Mouse (Mus musculus) lung, adult 2 months (tissue): ENCODE measurements around the gene Crp. TPM values are rescaled to one million over a fixed set of nuclear protein-coding genes. Genes with fewer than 3 reads are reported as not detected.

Experiments used
- DNase-seq: peaks from one replicate; pipeline ENCODE4 v3.0.0; 2022
- H3K4me1 ChIP-seq: fragments of 200-500 bp; 2 replicates; pipeline ENCODE4 v1.6.1; 2011; ENCODE audit warnings: low read length; ENCODE audit not compliant: control insufficient read depth, insufficient read depth
- H3K4me3 ChIP-seq: fragments of 200-500 bp; replicated peaks from 2 replicates; pipeline ENCODE3; 2011; ENCODE audit warnings: low read depth, mild to moderate bottlenecking, control low read depth, low read length; ENCODE audit errors: extremely low read depth
- CTCF ChIP-seq: fragments of 200-500 bp; IDR thresholded peaks from 2 replicates; pipeline ENCODE4 v1.5.1; 2011; ENCODE audit warnings: mild to moderate bottlenecking, low read length, control low read depth; ENCODE audit not compliant: insufficient read depth
- POLR2A ChIP-seq: fragments of 200-500 bp; IDR thresholded peaks from 2 replicates; pipeline ENCODE4 v1.6.1; 2011; ENCODE audit warnings: low read depth, mild to moderate bottlenecking, control low read depth, low read length, borderline replicate concordance; ENCODE audit errors: extremely low read depth
- WGBS: fragments of 180-500 bp; shearing (Covaris S2); methylation state at CpG from one replicate; pipeline ENCODE4 v1.1.7; 2018; 5-methylcytosine and 5-hydroxymethylcytosine counted together
- polyA plus RNA-seq: library from polyadenylated mRNA; depleted of rRNA; stranded (reverse); fragments of >200 nt; gene quantifications from 2 replicates; pipeline ENCODE4 v1.2.3, GENCODE M21; 2012

Gene Crp
- polyA plus RNA-seq, 1 experiment = not detected

GRCm38 (mm10) chr1:172667597-172667996 lies 30.3 kb upstream of the Crp start:
- TF ChIP-seq POLR2A = no peak
- TF ChIP-seq CTCF = no peak
- 73% methylated on average over 6 of the region's 6 CpGs for WGBS
- DNase-seq = no peak

GRCm38 (mm10) chr1:172670716-172671115 lies 27.1 kb upstream of the Crp start:
- no peak for TF ChIP-seq POLR2A
- no peak for TF ChIP-seq CTCF
- no peak for DNase-seq
- WGBS = 80% methylated on average over 1 of the region's 1 CpGs
- H3K4me3 ChIP-seq = no peak overlapping the region
- no peaks in the 10 kb centered on the region for H3K4me1 ChIP-seq

More at GRCm38 (mm10) chr1:172667597-172667996, 30.3 kb upstream of the Crp start:
- Histone ChIP-seq H3K4me1 (no peaks in the 10 kb centered on the region), H3K4me3 (no peak overlapping the region)

GRCm38 (mm10) chr1:172680742-172681141 lies 17.1 kb upstream of the Crp start:
- TF ChIP-seq CTCF (no peak), POLR2A (no peak)
- no peaks in the 10 kb centered on the region for H3K4me1 ChIP-seq
- no peak overlapping the region for H3K4me3 ChIP-seq
- WGBS = 83% methylated on average over 4 of the region's 4 CpGs
- DNase-seq = no peak

GRCm38 (mm10) chr1:172683551-172683950 lies 14.3 kb upstream of the Crp start:
- Histone ChIP-seq H3K4me1 (no peaks in the 10 kb centered on the region), H3K4me3 (no peak overlapping the region)
- DNase-seq = no peak
- no peak for TF ChIP-seq CTCF
- no peak for TF ChIP-seq POLR2A
- WGBS = 81% methylated on average over 5 of the region's 5 CpGs

GRCm38 (mm10) chr1:172683957-172684356 lies 13.9 kb upstream of the Crp start:
- DNase-seq = no peak
- Histone ChIP-seq H3K4me3 (no peak overlapping the region), H3K4me1 (no peaks in the 10 kb centered on the region)
- TF ChIP-seq CTCF (no peak), POLR2A (no peak)
- WGBS = 48% methylated on average over 1 of the region's 1 CpGs

- no peak for DNase-seq
- 59% methylated on average over 3 of the region's 3 CpGs for WGBS
These were observed 12.7 kb upstream of the Crp start for GRCm38 (mm10) chr1:172685178-172685577.

GRCm38 (mm10) chr1:172697422-172697821 lies 433 bp upstream of the Crp start:
- H3K4me1 ChIP-seq = no peaks in the 10 kb centered on the region
- no peak overlapping the region for H3K4me3 ChIP-seq
- TF ChIP-seq POLR2A (no peak), CTCF (no peak)
- DNase-seq = no peak

More at GRCm38 (mm10) chr1:172685178-172685577, 12.7 kb upstream of the Crp start:
- H3K4me3 ChIP-seq = no peak overlapping the region
- no peak for TF ChIP-seq POLR2A
- TF ChIP-seq CTCF = no peak
- no peaks in the 10 kb centered on the region for H3K4me1 ChIP-seq

GRCm38 (mm10) chr1:172700814-172701213 lies 3.0 kb downstream of the Crp start:
- 85% methylated on average over 3 of the region's 3 CpGs for WGBS
- TF ChIP-seq POLR2A (no peak), CTCF (no peak)

GRCm38 (mm10) chr1:172701381-172701780 lies 3.5 kb downstream of the Crp start:
- no peak for DNase-seq
- no peaks in the 10 kb centered on the region for H3K4me1 ChIP-seq
- WGBS = 75% methylated on average over 2 of the region's 2 CpGs
- TF ChIP-seq CTCF (no peak), POLR2A (no peak)
- no peak overlapping the region for H3K4me3 ChIP-seq

More at GRCm38 (mm10) chr1:172700814-172701213, 3.0 kb downstream of the Crp start:
- DNase-seq = no peak
- Histone ChIP-seq H3K4me3 (no peak overlapping the region), H3K4me1 (no peaks in the 10 kb centered on the region)

- no peak for TF ChIP-seq POLR2A
- TF ChIP-seq CTCF = no peak
- Histone ChIP-seq H3K4me1 (no peaks in the 10 kb centered on the region), H3K4me3 (no peak overlapping the region)
- 95% methylated on average over 3 of the region's 3 CpGs for WGBS
- no peak for DNase-seq
These were observed 4.0 kb downstream of the Crp start for GRCm38 (mm10) chr1:172701901-172702300.
